In the genomic region with DNA sequence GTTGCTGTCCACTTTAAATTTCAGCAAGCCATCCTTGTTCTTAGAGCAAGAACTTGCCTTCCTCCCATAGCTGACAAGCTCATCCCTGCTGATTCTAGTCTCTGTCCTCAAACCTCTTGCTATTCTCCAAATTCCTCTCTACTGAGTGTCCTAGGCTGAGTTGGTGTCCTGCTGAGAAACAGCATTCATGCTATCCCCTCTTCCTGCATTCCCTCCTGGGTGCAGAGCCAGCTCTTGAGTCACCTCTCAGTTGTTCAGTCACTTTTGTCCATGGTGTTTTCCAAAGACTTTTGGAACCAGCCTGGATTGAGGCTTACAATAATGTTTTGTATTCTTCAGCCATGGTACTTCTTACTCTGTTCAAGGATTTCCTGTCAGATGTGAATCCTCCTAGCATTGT, we compare ENCODE assay signal across 16 mouse cellular contexts.
"Had no signal": no experiment of that assay in that cellular context is flagged by ENCODE, and none has a peak within 500 bp of the region (broad histone marks: within the 10 kb centered on the region; RNA-seq: fewer than 3 reads in every experiment).

No protein-coding gene starts in this region.

- DNase-seq: lung, adult 18-20 months; lung, embryonic 14.5 days; lung, postnatal 14 days; lung, postnatal 36 days; midbrain, embryonic 14.5 days; right cerebral cortex, postnatal 14 days; thymus, adult 2 months; thymus, postnatal 25 days; thymus, postnatal 4 days had no signal

- H3K9me3 ChIP-seq: midbrain, embryonic 10.5 days; midbrain, embryonic 12.5 days; neural tube, embryonic 13.5 days; stomach, embryonic 15.5 days had no signal

- H3K9ac ChIP-seq: lung, embryonic 14.5 days; midbrain, embryonic 12.5 days; neural tube, embryonic 13.5 days; stomach, embryonic 15.5 days had no signal

- H3K27me3 ChIP-seq: midbrain, embryonic 12.5 days; neural tube, embryonic 13.5 days; stomach, embryonic 15.5 days had no signal

- H3K4me1 ChIP-seq: midbrain, embryonic 10.5 days; midbrain, embryonic 12.5 days; neural tube, embryonic 13.5 days; stomach, embryonic 15.5 days had no signal

- ATAC-seq: midbrain, embryonic 16.5 days had no signal

- H3K4me3 ChIP-seq: midbrain, embryonic 10.5 days; midbrain, embryonic 12.5 days; myocyte; neural tube, embryonic 13.5 days; stomach, embryonic 15.5 days had no signal

- H3K36me3 ChIP-seq: midbrain, embryonic 10.5 days; midbrain, embryonic 12.5 days; neural tube, embryonic 13.5 days; stomach, embryonic 15.5 days had no signal

- H3K4me2 ChIP-seq: lung, embryonic 14.5 days; midbrain, embryonic 12.5 days; neural tube, embryonic 13.5 days; stomach, embryonic 15.5 days had no signal

- H3K27ac ChIP-seq: midbrain, embryonic 10.5 days; midbrain, embryonic 12.5 days; neural tube, embryonic 13.5 days; stomach, embryonic 15.5 days; stomach, postnatal 0 days had no signal
